9 mouse cellular contexts compared by ENCODE assay signal in the genomic region with DNA sequence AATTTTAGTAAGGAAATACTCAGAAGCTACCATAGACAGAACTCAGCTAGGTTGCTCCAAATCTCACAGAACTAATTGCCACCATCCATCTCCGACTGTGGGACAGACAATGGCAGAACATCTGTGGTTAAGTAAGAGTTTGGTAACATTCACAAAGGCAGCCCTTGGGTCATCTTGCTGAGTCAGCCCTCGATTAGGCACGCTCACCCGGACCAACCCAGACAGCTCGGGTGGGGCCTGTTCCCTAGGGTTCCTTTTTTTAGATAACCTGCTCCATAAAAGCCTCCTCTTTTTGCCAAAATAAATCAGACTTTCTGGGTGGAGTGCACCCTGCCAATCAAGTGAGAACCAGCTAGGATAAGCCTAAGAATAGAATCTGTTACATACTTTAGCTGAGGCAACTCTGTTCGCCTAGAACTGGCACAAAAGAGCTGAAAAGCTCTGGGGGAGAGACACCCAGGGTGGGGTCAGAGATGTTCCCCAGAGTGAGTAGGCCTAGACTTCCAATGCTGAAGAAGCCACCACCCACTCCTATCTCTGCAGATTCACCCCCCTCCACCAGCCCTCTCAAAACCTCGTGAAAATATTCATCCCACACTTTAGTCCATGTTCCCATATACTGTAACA. TPM values are rescaled to one million over a fixed set of nuclear protein-coding genes. Genes with fewer than 3 reads are reported as not detected.
DNase-seq lines count a peak whose midpoint lies in the region; ATAC-seq and TF ChIP-seq lines count a peak whose summit lies in the region.
"Had no signal": no experiment of that assay in that cellular context is flagged by ENCODE, and none has a peak within 500 bp of the region (broad histone marks: within the 10 kb centered on the region; RNA-seq: fewer than 3 reads in every experiment).

No protein-coding gene starts in this region.

- no peak for ATAC-seq in embryonic facial prominence, embryonic 13.5 days (ENCODE audit: insufficient number of reproducible peaks, insufficient read depth, low FRiP score, low TSS enrichment, low read depth)
- no peak for ATAC-seq in limb, embryonic 13.5 days (ENCODE audit: low FRiP score, low read depth)
- ATAC-seq in stomach, embryonic 16.5 days (ENCODE audit: insufficient read depth, low FRiP score), result peak; percentile 46; the same call in 1 of the 2 replicates

- peaks cover 63% of the 10 kb centered on the region for H3K4me1 ChIP-seq in embryonic facial prominence, embryonic 13.5 days
- H3K4me1 ChIP-seq in limb, embryonic 13.5 days, result peaks cover 66% of the 10 kb centered on the region
- peaks cover 49% of the 10 kb centered on the region for H3K4me1 ChIP-seq in stomach, embryonic 16.5 days (ENCODE audit: control insufficient read depth, insufficient read depth, low read length)

- H3K79me2 ChIP-seq in C2C12 (ENCODE audit: control insufficient read depth, insufficient read depth), result peaks cover 99% of the 10 kb centered on the region

- no peak overlapping the region for H3K4me3 ChIP-seq in C2C12 (ENCODE audit: insufficient read depth, poor library complexity, severe bottlenecking)
- H3K4me3 ChIP-seq in embryonic facial prominence, embryonic 13.5 days, result no peak overlapping the region
- no peak overlapping the region for H3K4me3 ChIP-seq in limb, embryonic 13.5 days
- H3K4me3 ChIP-seq in stomach, embryonic 16.5 days (replicated peaks; ENCODE audit: low read length), result no peak overlapping the region
- H3K4me3 ChIP-seq: hindbrain, embryonic 15.5 days had no signal

- no peaks in the 10 kb centered on the region for H3K27me3 ChIP-seq in C2C12 (ENCODE audit: control insufficient read depth, insufficient read depth, insufficient read length)
- H3K27me3 ChIP-seq in embryonic facial prominence, embryonic 13.5 days, result no peaks in the 10 kb centered on the region
- no peaks in the 10 kb centered on the region for H3K27me3 ChIP-seq in limb, embryonic 13.5 days
- no peaks in the 10 kb centered on the region for H3K27me3 ChIP-seq in stomach, embryonic 16.5 days (ENCODE audit: control insufficient read depth, insufficient read depth, low read length)
- H3K27me3 ChIP-seq: hindbrain, embryonic 15.5 days had no signal

- H3ac ChIP-seq in C2C12 (ENCODE audit: control insufficient read depth, insufficient read length, low read depth), result no peak overlapping the region

- no peak for TF ChIP-seq CTCF in C2C12 (IDR thresholded peaks at IDR 0.05; ENCODE audit: control insufficient read depth, insufficient read depth, insufficient read length)

- WGBS in embryonic facial prominence, embryonic 13.5 days, result 35% methylated on average over 7 of the region's 7 CpGs
- WGBS in limb, embryonic 13.5 days, result 56% methylated on average over 7 of the region's 7 CpGs
- WGBS in stomach, embryonic 16.5 days, result 43% methylated on average over 7 of the region's 7 CpGs

- peaks cover 13% of the 10 kb centered on the region for H3K36me3 ChIP-seq in C2C12 (ENCODE audit: control insufficient read depth, insufficient read depth)
- no peaks in the 10 kb centered on the region for H3K36me3 ChIP-seq in embryonic facial prominence, embryonic 13.5 days
- no peaks in the 10 kb centered on the region for H3K36me3 ChIP-seq in limb, embryonic 13.5 days
- H3K36me3 ChIP-seq in stomach, embryonic 16.5 days (ENCODE audit: control insufficient read depth, insufficient read depth, low read length), result no peaks in the 10 kb centered on the region
- H3K36me3 ChIP-seq: hindbrain, embryonic 15.5 days had no signal

- no peaks in the 10 kb centered on the region for H3K9me3 ChIP-seq in embryonic facial prominence, embryonic 13.5 days
- H3K9me3 ChIP-seq in limb, embryonic 13.5 days, result no peaks in the 10 kb centered on the region
- no peaks in the 10 kb centered on the region for H3K9me3 ChIP-seq in stomach, embryonic 16.5 days (replicated peaks; ENCODE audit: control insufficient read depth, low read length)
- H3K9me3 ChIP-seq: hindbrain, embryonic 15.5 days had no signal

- H3K9ac ChIP-seq in embryonic facial prominence, embryonic 13.5 days, result no peak overlapping the region
- no peak overlapping the region for H3K9ac ChIP-seq in limb, embryonic 13.5 days
- H3K9ac ChIP-seq in stomach, embryonic 16.5 days (ENCODE audit: low read length), result no peak overlapping the region
- H3K9ac ChIP-seq: hindbrain, embryonic 15.5 days had no signal

- H3K4me2 ChIP-seq in embryonic facial prominence, embryonic 13.5 days, result no peak overlapping the region
- H3K4me2 ChIP-seq in limb, embryonic 13.5 days (replicated peaks), result no peak overlapping the region
- no peak overlapping the region for H3K4me2 ChIP-seq in stomach, embryonic 16.5 days (ENCODE audit: low read depth, low read length)
- H3K4me2 ChIP-seq: hindbrain, embryonic 15.5 days had no signal

- DNase-seq in embryo, embryonic 10 days (ENCODE audit: low spot score), result peak; percentile 62
- DNase-seq in embryo, embryonic 9.5 days (ENCODE audit: extremely low spot score), result no peak
- DNase-seq in natural killer cell, adult 2 months (ENCODE audit: low spot score in 2 of 2), result no peak
- no peak for DNase-seq in layer of hippocampus, postnatal 25 days (ENCODE audit: extremely low spot score in 1 of 2, low spot score in 1 of 2)

- H3K27ac ChIP-seq in embryonic facial prominence, embryonic 13.5 days, result peak overlapping the region; percentile 62; the same call in 1 of the 2 replicates
- H3K27ac ChIP-seq in limb, embryonic 13.5 days, result 0 out of 2 replicates have a peak overlapping the region, but pooled peaks have one; percentile 22
- H3K27ac ChIP-seq in stomach, embryonic 16.5 days (ENCODE audit: low read length), result no peak overlapping the region
- H3K27ac ChIP-seq: hindbrain, embryonic 15.5 days had no signal

- H3K79me3 ChIP-seq in C2C12 (ENCODE audit: low read depth), result peaks cover 80% of the 10 kb centered on the region

TF ChIP-seq in C2C12, 6 proteins besides CTCF, POLR2A, EP300 and RAD21:
- no peak for TF ChIP-seq MYOD1 (IDR thresholded peaks at IDR 0.05; ENCODE audit: control insufficient read depth, insufficient read length, low read depth)
- TF ChIP-seq USF1 (IDR thresholded peaks at IDR 0.05; ENCODE audit: low read depth), result no peak
- no peak for TF ChIP-seq MAX (IDR thresholded peaks at IDR 0.05)
- TF ChIP-seq MYOG (IDR thresholded peaks at IDR 0.05; ENCODE audit: control insufficient read depth, extremely low read depth, insufficient read length), result no peak
- peak; percentile 21 for TF ChIP-seq FOSL1 (IDR thresholded peaks at IDR 0.05; ENCODE audit: insufficient read depth, low read length, poor library complexity, severe bottlenecking)
- TF ChIP-seq CEBPB (IDR thresholded peaks at IDR 0.05; ENCODE audit: low read depth), result peak; percentile 73

RNA-seq across cellular contexts. Expression of a gene that starts 54.2 kb away (rescaled TPM):
- polyA plus RNA-seq in C2C12 (2012; fragmentation: generic; extraction: Trizol), result 23.7 TPM
- polyA plus RNA-seq in embryonic facial prominence, embryonic 13.5 days (2015; fragmentation: Nextera tagmentation; extraction: Ambion mirVana), result 26.6 and 29.0 TPM in 2 replicates
- polyA plus RNA-seq in limb, embryonic 13.5 days (2015; fragmentation: Nextera tagmentation; extraction: Ambion mirVana), result 31.4 and 32.1 TPM in 2 replicates
- polyA plus RNA-seq in stomach, embryonic 16.5 days (2015; fragmentation: Nextera tagmentation; extraction: Ambion mirVana), result 27.7 and 28.6 TPM in 2 replicates
- 10 to 100 TPM; 20.2 to 21.6 TPM for total RNA-seq in layer of hippocampus, postnatal 25 days (2021)
